ENCODE assay signal across 23 mouse cellular contexts in the genomic region with DNA sequence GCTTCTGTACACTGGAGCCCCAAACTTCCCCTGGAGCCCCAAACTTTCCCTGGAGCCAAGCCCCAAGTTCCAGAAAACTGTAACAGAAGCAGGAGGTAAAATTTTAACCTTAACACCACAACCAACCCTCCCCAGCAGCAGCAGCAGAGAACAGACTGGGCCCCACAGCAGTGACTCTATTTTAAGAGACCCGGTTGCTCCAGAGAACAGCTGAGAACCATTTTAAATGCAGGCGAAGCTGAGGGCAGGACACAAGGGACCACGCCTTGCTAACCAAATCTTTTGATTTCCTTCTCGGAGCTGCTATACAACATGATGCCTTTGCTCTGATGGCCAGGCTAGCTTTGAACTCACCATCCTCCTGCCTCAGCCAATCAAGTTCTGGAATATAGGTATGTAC. TPM values are rescaled to one million over a fixed set of nuclear protein-coding genes. Genes with fewer than 3 reads are reported as not detected.
A peak's percentile ranks its signal among the peaks of the same experiment; 100 is the strongest.
DNase-seq lines count a peak whose midpoint lies in the region; ATAC-seq and TF ChIP-seq lines count a peak whose summit lies in the region.
"Had no signal": no experiment of that assay in that cellular context is flagged by ENCODE, and none has a peak within 500 bp of the region (broad histone marks: within the 10 kb centered on the region; RNA-seq: fewer than 3 reads in every experiment).

No protein-coding gene starts in this region.

- no peak for TF ChIP-seq POLR2A in CH12.LX (IDR thresholded peaks at IDR 0.05; ENCODE audit: low read depth, low read length)
- no peak for TF ChIP-seq POLR2A in thymus, adult 2 months (IDR thresholded peaks at IDR 0.05; ENCODE audit: control insufficient read depth, extremely low read depth, insufficient read depth, low read length, poor library complexity)

- H3K4me3 ChIP-seq in gastrocnemius, adult 2 months: no peak overlapping the region; the same call in 1 of the 2 replicates
- H3K4me3 ChIP-seq in heart, embryonic 14.5 days (ENCODE audit: control insufficient read depth in 1 of 2, insufficient read depth in 1 of 2, low read depth in 1 of 2, low read length in 2 of 2): no peak overlapping the region
- no peak overlapping the region for H3K4me3 ChIP-seq in CH12.LX (replicated peaks in 1 of 3; ENCODE audit: low read depth in 2 of 3, low read length in 2 of 3, poor library complexity in 1 of 3)
- H3K4me3 ChIP-seq in embryonic facial prominence, embryonic 15.5 days (replicated peaks): no peak overlapping the region
- H3K4me3 ChIP-seq in thymus, adult 2 months (ENCODE audit: control insufficient read depth, insufficient read depth, low read length): no peak overlapping the region
- H3K4me3 ChIP-seq: forebrain, embryonic 15.5 days; hindbrain, embryonic 15.5 days; stomach, embryonic 15.5 days had no signal

- no peak for TF ChIP-seq CTCF in gastrocnemius, adult 2 months (IDR thresholded peaks at IDR 0.05)
- TF ChIP-seq CTCF in CH12.LX (conservative IDR thresholded peaks at IDR 0.05 in 1 of 2, IDR thresholded peaks at IDR 0.05 in 1 of 2; ENCODE audit: low read depth in 2 of 2, low read length in 2 of 2): no peak
- no peak for TF ChIP-seq CTCF in thymus, adult 2 months (IDR thresholded peaks at IDR 0.05; ENCODE audit: borderline replicate concordance, control insufficient read depth, extremely low read depth, insufficient read depth, low read length, poor library complexity)

- H3K9ac ChIP-seq in heart, embryonic 14.5 days (ENCODE audit: low read length): peak overlapping the region; percentile 27; the same call in 1 of the 2 replicates
- no peak overlapping the region for H3K9ac ChIP-seq in CH12.LX (ENCODE audit: insufficient read depth, low read depth)
- no peak overlapping the region for H3K9ac ChIP-seq in embryonic facial prominence, embryonic 15.5 days
- H3K9ac ChIP-seq: forebrain, embryonic 15.5 days; hindbrain, embryonic 15.5 days; stomach, embryonic 15.5 days had no signal

- no peaks in the 10 kb centered on the region for H3K79me2 ChIP-seq in CH12.LX (replicated peaks; ENCODE audit: control insufficient read depth, extremely low read depth, insufficient read depth, poor library complexity, severe bottlenecking)

- TF ChIP-seq EP300 in CH12.LX (IDR thresholded peaks at IDR 0.05; ENCODE audit: low read length): no peak

- intact Hi-C loops in gastrocnemius, adult 2 months (cut with DNase I): no loop called here
- intact Hi-C loops in left cerebral cortex, postnatal 10 days (cut with DNase I): no loop called here

- in situ Hi-C loops in CH12.LX (cut with MboI; ENCODE audit: low pct_ligation_motif_present, low pct_unique_long_range_greater_than_20kb, low sequenced_read_pairs): loop anchor here (25.0 kb wide), 1 partner anchor 559 kb away; no protein-coding TSS in a partner anchor

- no peaks in the 10 kb centered on the region for H3K9me3 ChIP-seq in heart, embryonic 14.5 days (ENCODE audit: control insufficient read depth, low read length)
- H3K9me3 ChIP-seq in CH12.LX (replicated peaks; ENCODE audit: low read length): no peaks in the 10 kb centered on the region
- H3K9me3 ChIP-seq in embryonic facial prominence, embryonic 15.5 days (replicated peaks): no peaks in the 10 kb centered on the region
- H3K9me3 ChIP-seq: forebrain, embryonic 15.5 days; G1E; hindbrain, embryonic 15.5 days; stomach, embryonic 15.5 days had no signal

- DNase-seq in gastrocnemius, adult 2 months: no peak
- no peak for DNase-seq in gastrocnemius, postnatal 25 days
- DNase-seq in heart, postnatal 4 days: no peak
- no peak for DNase-seq in CH12.LX (ENCODE audit: extremely low read depth)
- no peak for DNase-seq in left cerebral cortex, postnatal 10 days (ENCODE audit: extremely low spot score in 1 of 2, low spot score in 2 of 2)
- no peak for DNase-seq in thymus, adult 2 months
- DNase-seq: adrenal gland, postnatal 36 days; cerebellum, adult 11-12 months; cerebellum, postnatal 25 days; gastrocnemius, postnatal 36 days; kidney, adult 2 months; liver; thymus, postnatal 36 days had no signal

- TF ChIP-seq RAD21 in CH12.LX (IDR thresholded peaks at IDR 0.05; ENCODE audit: low read depth, low read length): no peak

- no peak overlapping the region for H3K4me2 ChIP-seq in heart, embryonic 14.5 days (ENCODE audit: low read length)
- peak overlapping the region; percentile 4; the same call in 1 of the 2 replicates for H3K4me2 ChIP-seq in CH12.LX (ENCODE audit: insufficient read depth, low read depth, poor library complexity, severe bottlenecking)
- no peak overlapping the region for H3K4me2 ChIP-seq in embryonic facial prominence, embryonic 15.5 days (replicated peaks)
- H3K4me2 ChIP-seq: forebrain, embryonic 15.5 days; hindbrain, embryonic 15.5 days; stomach, embryonic 15.5 days had no signal

- H3K36me3 ChIP-seq in heart, embryonic 14.5 days (ENCODE audit: control insufficient read depth, insufficient read depth, low read length): peaks cover 14% of the 10 kb centered on the region
- peaks cover 0 to 18% of the 10 kb centered on the region in 2 experiments for H3K36me3 ChIP-seq in CH12.LX (replicated peaks in 1 of 2; ENCODE audit: control insufficient read depth in 1 of 2, insufficient read depth in 1 of 2, low read length in 1 of 2)
- H3K36me3 ChIP-seq in embryonic facial prominence, embryonic 15.5 days: peaks cover 9% of the 10 kb centered on the region; the same call in 1 of the 2 replicates
- H3K36me3 ChIP-seq in thymus, adult 2 months (ENCODE audit: control insufficient read depth, insufficient read depth, low read length): no peaks in the 10 kb centered on the region

- H3K27me3 ChIP-seq in heart, embryonic 14.5 days (ENCODE audit: control insufficient read depth, insufficient read depth, low read length): no peaks in the 10 kb centered on the region
- no peaks in the 10 kb centered on the region for H3K27me3 ChIP-seq in CH12.LX (replicated peaks)
- no peaks in the 10 kb centered on the region for H3K27me3 ChIP-seq in embryonic facial prominence, embryonic 15.5 days
- no peaks in the 10 kb centered on the region for H3K27me3 ChIP-seq in thymus, adult 2 months (ENCODE audit: control insufficient read depth, insufficient read depth, low read length)
- H3K27me3 ChIP-seq: forebrain, embryonic 15.5 days; hindbrain, embryonic 15.5 days; Patski; stomach, embryonic 15.5 days had no signal

- H3K4me1 ChIP-seq in heart, embryonic 14.5 days (ENCODE audit: control insufficient read depth in 2 of 2, insufficient read depth in 2 of 2, low read length in 2 of 2): peaks cover 22 to 35% of the 10 kb centered on the region in 2 experiments
- H3K4me1 ChIP-seq in CH12.LX (ENCODE audit: control insufficient read depth in 1 of 2, insufficient read depth in 2 of 2): peaks cover 23 to 59% of the 10 kb centered on the region in 2 experiments
- peaks cover 41% of the 10 kb centered on the region for H3K4me1 ChIP-seq in embryonic facial prominence, embryonic 15.5 days
- H3K4me1 ChIP-seq in thymus, adult 2 months (replicated peaks; ENCODE audit: control insufficient read depth, insufficient read depth, low read length): peaks cover 7% of the 10 kb centered on the region

- dilution Hi-C loops in CH12.LX (cut with MboI; ENCODE audit: extremely low pct_ligation_motif_present, extremely low pct_unique_long_range_greater_than_20kb, low sequenced_read_pairs): no loop called here

- WGBS in heart, embryonic 14.5 days: 39% methylated on average over 4 of the region's 4 CpGs
- WGBS in embryonic facial prominence, embryonic 15.5 days: 61% methylated on average over 4 of the region's 4 CpGs
- WGBS in thymus, adult 2 months: 97% methylated on average over 4 of the region's 4 CpGs

- H3K27ac ChIP-seq in gastrocnemius, adult 2 months: peak overlapping the region; percentile 82
- peak overlapping the region; percentile 55 to 68; a peak in 3 of 4 replicates for H3K27ac ChIP-seq in heart, embryonic 14.5 days (replicated peaks in 1 of 2; ENCODE audit: control insufficient read depth in 1 of 2, insufficient read depth in 1 of 2, low read depth in 2 of 2, low read length in 2 of 2)
- no peak overlapping the region for H3K27ac ChIP-seq in CH12.LX (ENCODE audit: insufficient read depth, low read depth)
- peak overlapping the region; percentile 39; the same call in 1 of the 2 replicates for H3K27ac ChIP-seq in embryonic facial prominence, embryonic 15.5 days (replicated peaks)
- no peak overlapping the region for H3K27ac ChIP-seq in thymus, adult 2 months (ENCODE audit: control insufficient read depth, insufficient read depth, low read length)
- H3K27ac ChIP-seq: forebrain, embryonic 15.5 days; hindbrain, embryonic 15.5 days; kidney, postnatal 0 days; macrophage; stomach, embryonic 15.5 days had no signal

- no peak for ATAC-seq in heart, embryonic 14.5 days (ENCODE audit: insufficient number of reproducible peaks, insufficient read depth, low FRiP score, low read depth)
- no peak for ATAC-seq in embryonic facial prominence, embryonic 15.5 days (ENCODE audit: insufficient number of reproducible peaks, low FRiP score, low TSS enrichment, low read depth)
- ATAC-seq: forebrain, embryonic 15.5 days; lung, postnatal 0 days; Patski had no signal

TF ChIP-seq in CH12.LX, 34 proteins besides CTCF, POLR2A, EP300 and RAD21:
- TF ChIP-seq ETS1 (conservative IDR thresholded peaks at IDR 0.05; ENCODE audit: low read depth, low read length) (peak; percentile 29; the same call in 1 of the 2 replicates), USF1 (IDR thresholded peaks at IDR 0.05; ENCODE audit: low read depth, low read length) (no peak), MAX (IDR thresholded peaks at IDR 0.05; ENCODE audit: low read length) (no peak)
TF ChIP-seq in CH12.LX: peak in this region for 1.

RNA-seq across cellular contexts. Expression of gene Ext2, which starts 51.5 kb away (rescaled TPM):
- total RNA-seq in gastrocnemius, adult 2 months (2021): 10 to 100 TPM; 39.6 to 41.5 TPM
- 10 to 100 TPM; 30.7 to 34.6 TPM for total RNA-seq in gastrocnemius, postnatal 25 days (2021)
- polyA plus RNA-seq in heart, embryonic 14.5 days (2014; fragmentation: Nextera tagmentation; extraction: Ambion mirVana): 70.8 and 73.1 TPM in 2 replicates
- 10 to 100 TPM; 60.2 to 61.4 TPM for total RNA-seq in heart, postnatal 4 days (2021)
- total RNA-seq in CH12.LX (2012; rRNA removed) (21.7 and 26.9 TPM in 2 replicates), CH12.LX (2014; rRNA removed) (18.7 and 20.2 TPM in 2 replicates)
- 30.4 and 33.1 TPM in 2 replicates for polyA plus RNA-seq in CH12.LX (2012; ENCODE audit: insufficient read length, low read depth)
- 126 and 132 TPM in 2 replicates for polyA plus RNA-seq in embryonic facial prominence, embryonic 15.5 days (2015; fragmentation: Nextera tagmentation; extraction: Ambion mirVana)
- 10 to 100 TPM; 55.5 to 58.1 TPM for total RNA-seq in left cerebral cortex, postnatal 10 days (2021)
- 44.3 and 46.6 TPM in 2 replicates for polyA plus RNA-seq in thymus, adult 2 months (2012; rRNA removed)

Comparison
In these comparisons a context has a peak if more than half of its experiments do, and no peak if none do; other contexts are left out.
1. H3K27ac ChIP-seq: peak in gastrocnemius, adult 2 months (single experiment), heart, embryonic 14.5 days (2 of 2) and embryonic facial prominence, embryonic 15.5 days (single experiment); none in CH12.LX (single experiment) and thymus, adult 2 months (single experiment).